In the genomic region with DNA sequence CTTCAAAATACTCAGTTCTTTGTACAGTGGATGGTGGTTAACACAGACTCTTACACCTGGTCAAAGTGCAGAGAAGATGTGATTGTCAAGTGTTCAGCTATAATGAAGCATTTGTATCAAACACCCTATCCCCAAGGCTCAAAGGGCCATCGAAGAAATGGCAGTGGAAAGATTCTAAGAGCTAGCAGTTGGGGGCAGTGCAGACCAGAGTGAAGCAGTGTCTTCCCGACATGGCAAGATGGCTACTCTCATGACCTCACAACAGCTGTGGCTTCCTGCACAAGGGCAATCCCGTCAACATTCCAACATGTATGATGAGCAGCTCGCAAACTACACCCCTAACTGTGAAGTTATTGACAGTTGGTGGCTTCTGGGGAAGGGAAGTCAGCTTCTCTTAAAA, we compare ENCODE assay signal across 12 mouse cellular contexts.
DNase-seq lines count a peak whose midpoint lies in the region; ATAC-seq and TF ChIP-seq lines count a peak whose summit lies in the region.
"Had no signal": no experiment of that assay in that cellular context is flagged by ENCODE, and none has a peak within 500 bp of the region (broad histone marks: within the 10 kb centered on the region; RNA-seq: fewer than 3 reads in every experiment).

No protein-coding gene starts in this region.

- no peak for DNase-seq in hindbrain, postnatal 0 days (ENCODE audit: low spot score)
- DNase-seq in hindbrain, embryonic 14.5 days (ENCODE audit: low spot score) = no peak
- DNase-seq in 3T3-L1 (ENCODE audit: low read depth, low spot score) = peak; percentile 10
- peak; percentile 15 for DNase-seq in Muller cell, postnatal 12 days (ENCODE audit: inconsistent ontology term)
- DNase-seq in T-cell, adult 2 months (ENCODE audit: low spot score) = no peak
- no peak for DNase-seq in thymus, adult 2 months
- DNase-seq in layer of hippocampus, adult 18-20 months (ENCODE audit: low spot score in 2 of 2) = no peak
- DNase-seq: adrenal gland, postnatal 36 days; cerebellum, adult 9-10 months; gastrocnemius, postnatal 25 days had no signal

- H3K4me3 ChIP-seq in hindbrain, postnatal 0 days (ENCODE audit: low read length) = no peak overlapping the region
- H3K4me3 ChIP-seq in hindbrain, embryonic 14.5 days (replicated peaks; ENCODE audit: low read length) = no peak overlapping the region
- no peak overlapping the region for H3K4me3 ChIP-seq in embryonic fibroblast, embryonic 13.5 days (ENCODE audit: insufficient read depth, low read length)
- no peak overlapping the region for H3K4me3 ChIP-seq in thymus, adult 2 months (ENCODE audit: control insufficient read depth, insufficient read depth, low read length)

- no peak overlapping the region for H3K9ac ChIP-seq in hindbrain, postnatal 0 days (replicated peaks; ENCODE audit: low read length)
- H3K9ac ChIP-seq in hindbrain, embryonic 14.5 days = no peak overlapping the region

- WGBS in hindbrain, postnatal 0 days = 61% methylated on average over 4 of the region's 4 CpGs
- 73% methylated on average over 4 of the region's 4 CpGs for WGBS in hindbrain, embryonic 14.5 days
- WGBS in thymus, adult 2 months = 70% methylated on average over 4 of the region's 4 CpGs

- H3K36me3 ChIP-seq in hindbrain, postnatal 0 days (ENCODE audit: insufficient read depth, low read length) = no peaks in the 10 kb centered on the region
- no peaks in the 10 kb centered on the region; the same call in 1 of the 2 replicates for H3K36me3 ChIP-seq in hindbrain, embryonic 14.5 days (replicated peaks; ENCODE audit: control insufficient read depth, insufficient read depth)
- H3K36me3 ChIP-seq in thymus, adult 2 months (ENCODE audit: control insufficient read depth, insufficient read depth, low read length) = no peaks in the 10 kb centered on the region

- no peak overlapping the region for H3K4me2 ChIP-seq in hindbrain, postnatal 0 days (ENCODE audit: low read depth, low read length)
- no peak overlapping the region for H3K4me2 ChIP-seq in hindbrain, embryonic 14.5 days (replicated peaks)

- no peak for ATAC-seq in hindbrain, postnatal 0 days
- no peak for ATAC-seq in hindbrain, embryonic 14.5 days (ENCODE audit: low FRiP score)

- no peaks in the 10 kb centered on the region for H3K9me3 ChIP-seq in hindbrain, postnatal 0 days (ENCODE audit: low read length)
- H3K9me3 ChIP-seq in hindbrain, embryonic 14.5 days (ENCODE audit: control insufficient read depth, low read length) = no peaks in the 10 kb centered on the region

- H3K27me3 ChIP-seq in hindbrain, postnatal 0 days (ENCODE audit: insufficient read depth, low read length) = no peaks in the 10 kb centered on the region
- no peaks in the 10 kb centered on the region for H3K27me3 ChIP-seq in hindbrain, embryonic 14.5 days (ENCODE audit: control insufficient read depth, insufficient read depth, low read length)
- H3K27me3 ChIP-seq in thymus, adult 2 months (ENCODE audit: control insufficient read depth, insufficient read depth, low read length) = no peaks in the 10 kb centered on the region

- TF ChIP-seq POLR2A in embryonic fibroblast, embryonic 13.5 days (IDR thresholded peaks at IDR 0.05; ENCODE audit: low read depth, low read length) = no peak
- no peak for TF ChIP-seq POLR2A in thymus, adult 2 months (IDR thresholded peaks at IDR 0.05; ENCODE audit: control insufficient read depth, extremely low read depth, insufficient read depth, low read length, poor library complexity)

- H3K27ac ChIP-seq in hindbrain, postnatal 0 days = no peak overlapping the region
- no peak overlapping the region for H3K27ac ChIP-seq in hindbrain, embryonic 14.5 days
- no peak overlapping the region for H3K27ac ChIP-seq in embryonic fibroblast, embryonic 13.5 days (ENCODE audit: insufficient read depth, low read length)
- no peak overlapping the region for H3K27ac ChIP-seq in thymus, adult 2 months (ENCODE audit: control insufficient read depth, insufficient read depth, low read length)
- H3K27ac ChIP-seq: macrophage had no signal

- TF ChIP-seq CTCF in hindbrain, postnatal 0 days (IDR thresholded peaks at IDR 0.05; ENCODE audit: low read depth) = peak; percentile 44
- TF ChIP-seq CTCF in embryonic fibroblast, embryonic 13.5 days (IDR thresholded peaks at IDR 0.05; ENCODE audit: borderline replicate concordance, insufficient read depth, low read length) = peak; percentile 23; the same call in 1 of the 2 replicates
- no peak for TF ChIP-seq CTCF in thymus, adult 2 months (IDR thresholded peaks at IDR 0.05; ENCODE audit: borderline replicate concordance, control insufficient read depth, extremely low read depth, insufficient read depth, low read length, poor library complexity)

- no peaks in the 10 kb centered on the region for H3K4me1 ChIP-seq in hindbrain, postnatal 0 days (ENCODE audit: insufficient read depth, low read length)
- H3K4me1 ChIP-seq in hindbrain, embryonic 14.5 days (replicated peaks; ENCODE audit: control insufficient read depth, insufficient read depth, low read length) = no peaks in the 10 kb centered on the region
- H3K4me1 ChIP-seq in embryonic fibroblast, embryonic 13.5 days (ENCODE audit: control insufficient read depth, insufficient read depth, low read length) = no peaks in the 10 kb centered on the region
- H3K4me1 ChIP-seq in thymus, adult 2 months (replicated peaks; ENCODE audit: control insufficient read depth, insufficient read depth, low read length) = no peaks in the 10 kb centered on the region

Comparison
In these comparisons a context has a peak if more than half of its experiments do, and no peak if none do; other contexts are left out.
1. DNase-seq: peak in 3T3-L1 (single experiment) and Muller cell, postnatal 12 days (single experiment); none in hindbrain, postnatal 0 days (single experiment), hindbrain, embryonic 14.5 days (single experiment), T-cell, adult 2 months (single experiment), thymus, adult 2 months (single experiment) and layer of hippocampus, adult 18-20 months (0 of 2).